Mouse (Mus musculus) hindbrain, embryonic 10.5 days (tissue): ENCODE results near the gene Nrg3. TPM values are rescaled to one million over a fixed set of nuclear protein-coding genes. Genes with fewer than 3 reads are reported as not detected.
A peak's percentile ranks its signal among the peaks of the same experiment; 100 is the strongest.

Experiments
- DNase-seq: peaks from one replicate; pipeline ENCODE4 v3.0.0-alpha.2; 2017; ENCODE audit warnings: low spot score
- H3K27ac ChIP-seq: fragments of 300-500 bp; sonication (generic); 2 replicates; pipeline ENCODE4 v1.5.1; 2016; ENCODE audit warnings: mild to moderate bottlenecking, moderate library complexity
- H3K27me3 ChIP-seq: fragments of 300-500 bp; sonication (generic); 2 replicates; pipeline ENCODE4 v1.6.1; 2016; ENCODE audit warnings: mild to moderate bottlenecking; ENCODE audit not compliant: poor library complexity, insufficient read depth, severe bottlenecking
- H3K36me3 ChIP-seq: fragments of 300-500 bp; sonication (generic); 2 replicates; pipeline ENCODE4 v1.6.1; 2016; ENCODE audit warnings: mild to moderate bottlenecking, moderate library complexity
- H3K4me1 ChIP-seq: fragments of 300-500 bp; sonication (generic); replicated peaks from 2 replicates; pipeline ENCODE4 v1.6.1; 2016; ENCODE audit warnings: mild to moderate bottlenecking
- H3K4me3 ChIP-seq: fragments of 300-500 bp; sonication (generic); 2 replicates; pipeline ENCODE4 v1.5.1; 2016; ENCODE audit warnings: mild to moderate bottlenecking, moderate library complexity
- H3K9me3 ChIP-seq: fragments of 300-500 bp; sonication (generic); 2 replicates; pipeline ENCODE4 v1.6.1; 2016; ENCODE audit warnings: mild to moderate bottlenecking, moderate library complexity
- WGBS: fragments of 180-500 bp; shearing (Covaris S2); methylation state at CpG from one replicate; pipeline ENCODE4 v1.1.7; 2016; 5-methylcytosine and 5-hydroxymethylcytosine counted together
- polyA plus RNA-seq: library from polyadenylated mRNA; unstranded; fragments of >200 nt; fragmentation: Nextera tagmentation; extraction: Ambion mirVana; gene quantifications from 2 replicates; pipeline ENCODE4 v1.2.1, GENCODE M21; 2016

The Nrg3 gene
- polyA plus RNA-seq: 0.71 and 1.5 TPM in 2 replicates

- WGBS: under 1% methylated on average over 97 of the region's 121 CpGs
- Histone ChIP-seq H3K4me3 (peak within 1 kb of the TSS; percentile 66), H3K27me3 (peaks cover 64% of the 10 kb centered on the region), H3K4me1 (peaks cover 24% of the 10 kb centered on the region), H3K9me3 (no peaks in the 10 kb centered on the region), H3K27ac (peak within 1 kb of the TSS; percentile 74), H3K36me3 (no peaks in the 10 kb centered on the region)
- DNase-seq: peak; percentile 64
These were observed at the start of gene Nrg3 for GRCm38 (mm10) chr14:39472790-39473761. Nrg3 (minus strand) TSS chr14:39473088.

GRCm38 (mm10) chr14:39508956-39509355 is 36.1 kb upstream of the Nrg3 start:
- DNase-seq: no peak
- Histone ChIP-seq H3K4me1 (no peaks in the 10 kb centered on the region), H3K4me3 (no peak overlapping the region), H3K27me3 (no peaks in the 10 kb centered on the region), H3K27ac (no peak overlapping the region), H3K9me3 (peaks cover 7% of the 10 kb centered on the region; the same call in 1 of the 2 replicates), H3K36me3 (no peaks in the 10 kb centered on the region)
- 82% methylated on average over 1 of the region's 1 CpGs for WGBS

GRCm38 (mm10) chr14:39473771-39474211 is 903 bp upstream of the Nrg3 start:
- H3K4me3 ChIP-seq: peak overlapping the region; percentile 66
- peaks cover 24% of the 10 kb centered on the region for H3K4me1 ChIP-seq
- DNase-seq: no peak
- WGBS: 2% methylated on average over 27 of the region's 27 CpGs
- H3K27ac ChIP-seq: 0 out of 2 replicates have a peak overlapping the region, but pooled peaks have one; percentile 74
- peaks cover 64% of the 10 kb centered on the region for H3K27me3 ChIP-seq
- H3K9me3 ChIP-seq: no peaks in the 10 kb centered on the region
- no peaks in the 10 kb centered on the region for H3K36me3 ChIP-seq

- Histone ChIP-seq H3K27ac (peak overlapping the region; percentile 74), H3K4me1 (peaks cover 24% of the 10 kb centered on the region), H3K36me3 (no peaks in the 10 kb centered on the region), H3K4me3 (peak overlapping the region; percentile 66), H3K9me3 (no peaks in the 10 kb centered on the region), H3K27me3 (peaks cover 64% of the 10 kb centered on the region)
- 2% methylated on average over 56 of the region's 56 CpGs for WGBS
- peak; percentile 28 for DNase-seq
These were observed 639 bp downstream of the Nrg3 start for GRCm38 (mm10) chr14:39472146-39472751.

GRCm38 (mm10) chr14:39471236-39471981 is 1.5 kb downstream of the Nrg3 start:
- Histone ChIP-seq H3K4me3 (peak overlapping the region; percentile 66), H3K36me3 (no peaks in the 10 kb centered on the region), H3K27me3 (peaks cover 64% of the 10 kb centered on the region), H3K4me1 (peaks cover 24% of the 10 kb centered on the region), H3K27ac (no peak overlapping the region), H3K9me3 (no peaks in the 10 kb centered on the region)
- DNase-seq: peak; percentile 10
- 4% methylated on average over 12 of the region's 12 CpGs for WGBS

GRCm38 (mm10) chr14:39445501-39445900 is 27.4 kb downstream of the Nrg3 start:
- no peak for DNase-seq
- Histone ChIP-seq H3K36me3 (no peaks in the 10 kb centered on the region), H3K9me3 (no peaks in the 10 kb centered on the region), H3K4me3 (no peak overlapping the region), H3K27me3 (no peaks in the 10 kb centered on the region), H3K4me1 (no peaks in the 10 kb centered on the region), H3K27ac (no peak overlapping the region)
- WGBS: 80% methylated on average over 1 of the region's 1 CpGs

- H3K4me1 ChIP-seq: no peaks in the 10 kb centered on the region
- 90% methylated on average over 5 of the region's 5 CpGs for WGBS
- no peak for DNase-seq
These were observed 44.4 kb downstream of the Nrg3 start for GRCm38 (mm10) chr14:39428503-39428902.

GRCm38 (mm10) chr14:39421874-39422273 is 51.0 kb downstream of the Nrg3 start:
- 0 out of 2 replicates have a peak, but pooled peaks cover 4% of the 10 kb centered on the region for H3K4me1 ChIP-seq
- no peaks in the 10 kb centered on the region for H3K27me3 ChIP-seq
- no peaks in the 10 kb centered on the region for H3K36me3 ChIP-seq
- WGBS: 42% methylated on average over 1 of the region's 1 CpGs
- DNase-seq: no peak
- no peaks in the 10 kb centered on the region for H3K9me3 ChIP-seq
- H3K27ac ChIP-seq: no peak overlapping the region
- H3K4me3 ChIP-seq: no peak overlapping the region

More at GRCm38 (mm10) chr14:39428503-39428902, 44.4 kb downstream of the Nrg3 start:
- Histone ChIP-seq H3K9me3 (no peaks in the 10 kb centered on the region), H3K27me3 (no peaks in the 10 kb centered on the region), H3K36me3 (no peaks in the 10 kb centered on the region), H3K27ac (no peak overlapping the region), H3K4me3 (no peak overlapping the region)

GRCm38 (mm10) chr14:39413270-39413669 is 59.6 kb downstream of the Nrg3 start:
- Histone ChIP-seq H3K9me3 (no peaks in the 10 kb centered on the region), H3K27ac (no peak overlapping the region), H3K4me3 (no peak overlapping the region), H3K27me3 (no peaks in the 10 kb centered on the region), H3K4me1 (0 out of 2 replicates have a peak, but pooled peaks cover 4% of the 10 kb centered on the region), H3K36me3 (no peaks in the 10 kb centered on the region)
- DNase-seq: no peak
- 44% methylated on average over 9 of the region's 9 CpGs for WGBS

GRCm38 (mm10) chr14:39386845-39387244 is 86.0 kb downstream of the Nrg3 start:
- H3K27ac ChIP-seq: no peak overlapping the region
- no peaks in the 10 kb centered on the region for H3K27me3 ChIP-seq
- H3K4me1 ChIP-seq: no peaks in the 10 kb centered on the region
- H3K4me3 ChIP-seq: no peak overlapping the region
- no peaks in the 10 kb centered on the region for H3K9me3 ChIP-seq
- no peak for DNase-seq
- H3K36me3 ChIP-seq: no peaks in the 10 kb centered on the region

- H3K4me1 ChIP-seq: no peaks in the 10 kb centered on the region
- H3K9me3 ChIP-seq: no peaks in the 10 kb centered on the region
- no peaks in the 10 kb centered on the region for H3K27me3 ChIP-seq
- no peak overlapping the region for H3K27ac ChIP-seq
- DNase-seq: no peak
- H3K4me3 ChIP-seq: no peak overlapping the region
- no peaks in the 10 kb centered on the region for H3K36me3 ChIP-seq
These were observed 91.6 kb downstream of the Nrg3 start for GRCm38 (mm10) chr14:39381321-39381720.

- DNase-seq: no peak
- no peaks in the 10 kb centered on the region for H3K4me1 ChIP-seq
- 76% methylated on average over 1 of the region's 1 CpGs for WGBS
- H3K4me3 ChIP-seq: no peak overlapping the region
- H3K27ac ChIP-seq: no peak overlapping the region
- H3K9me3 ChIP-seq: no peaks in the 10 kb centered on the region
- H3K36me3 ChIP-seq: no peaks in the 10 kb centered on the region
- H3K27me3 ChIP-seq: no peaks in the 10 kb centered on the region
These were observed 99.7 kb downstream of the Nrg3 start for GRCm38 (mm10) chr14:39373220-39373619.
